Mouse (Mus musculus): ENCODE results near the gene Diaph2. TPM values are rescaled to one million over a fixed set of nuclear protein-coding genes. Genes with fewer than 3 reads are reported as not detected.
A peak's percentile ranks its signal among the peaks of the same experiment; 100 is the strongest.
"Not testable (repeated sequence)": the region's sequence is repeated elsewhere in the genome, so short reads cannot be mapped to it uniquely, and the experiment has no call there.

Diaph2 gene
- polyA plus RNA-seq, 1 experiment from 2014 or later: 3.8 TPM

DNA sequence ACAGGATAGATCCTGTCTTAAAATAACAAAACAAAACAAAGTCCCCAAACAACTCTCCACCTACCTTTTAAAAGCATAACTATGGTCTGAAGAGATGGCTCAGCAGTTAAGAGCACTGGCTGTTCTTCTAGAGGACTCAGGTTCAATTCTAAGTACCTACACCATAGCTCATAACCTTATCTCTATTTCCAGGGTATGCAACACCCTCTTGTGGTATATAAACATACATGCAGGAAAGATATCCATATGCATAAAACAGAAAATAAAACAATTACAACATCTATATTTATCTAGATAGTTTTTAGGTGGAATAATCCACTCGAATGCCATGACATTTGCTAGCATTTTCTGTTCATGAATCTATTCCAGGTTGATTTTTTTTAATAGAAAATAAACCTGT is 27.2 kb downstream of the Diaph2 start:
- Histone ChIP-seq H3K4me3 (ENCODE audit: low read depth, low read length) (no peak overlapping the region), H3K9ac (ENCODE audit: low read length) (no peak overlapping the region), H3K9me3 (ENCODE audit: control insufficient read depth, low read length) (no peaks in the 10 kb centered on the region), H3K4me1 (ENCODE audit: control insufficient read depth, insufficient read depth, low read length) (no peaks in the 10 kb centered on the region), H3K27ac (ENCODE audit: low read depth, low read length) (no peak overlapping the region), H3K36me3 (ENCODE audit: control insufficient read depth, insufficient read depth, low read length) (no peaks in the 10 kb centered on the region), H3K27me3 (ENCODE audit: control insufficient read depth, insufficient read depth, low read length) (no peaks in the 10 kb centered on the region), H3K4me2 (ENCODE audit: low read depth) (no peak overlapping the region)
- WGBS: 82% methylated on average over 1 of the region's 1 CpGs
- ATAC-seq (ENCODE audit: insufficient read depth, low FRiP score, low TSS enrichment) (no peak), DNase-seq (ENCODE audit: low spot score) (no peak)

DNA sequence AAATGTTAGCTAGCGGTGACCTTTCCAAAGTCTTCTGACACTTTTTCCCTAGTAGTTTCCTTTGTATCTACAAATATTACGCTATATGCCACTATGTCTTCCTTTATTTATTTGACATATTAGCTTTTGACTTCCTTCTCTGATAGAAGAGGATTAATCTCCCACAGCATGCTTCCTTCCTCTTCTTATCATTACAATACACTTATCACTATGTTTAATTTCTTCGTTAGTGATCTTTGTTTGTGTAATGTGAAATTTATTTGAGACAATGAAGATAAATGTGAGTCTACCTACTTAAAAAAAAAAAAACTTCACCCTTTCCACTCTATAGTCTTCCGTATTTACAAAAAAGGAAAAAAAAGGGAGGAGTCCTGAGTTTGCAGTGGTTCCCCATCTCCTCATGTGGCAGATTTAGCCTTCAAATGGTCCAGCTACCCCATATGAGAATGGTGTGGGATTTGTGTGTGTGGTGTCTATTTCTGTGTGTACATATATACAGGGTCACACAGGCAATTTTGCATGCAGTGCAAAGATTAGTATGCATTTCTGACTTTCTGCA is 27.9 kb downstream of the Diaph2 start:
- Histone ChIP-seq H3K27me3 (ENCODE audit: control insufficient read depth, insufficient read depth, low read length) (no peaks in the 10 kb centered on the region), H3K9ac (ENCODE audit: low read length) (no peak overlapping the region), H3K36me3 (ENCODE audit: control insufficient read depth, insufficient read depth, low read length) (no peaks in the 10 kb centered on the region), H3K9me3 (ENCODE audit: control insufficient read depth, low read length) (no peaks in the 10 kb centered on the region), H3K4me2 (ENCODE audit: low read depth) (no peak overlapping the region), H3K4me1 (ENCODE audit: control insufficient read depth, insufficient read depth, low read length) (no peaks in the 10 kb centered on the region), H3K4me3 (ENCODE audit: low read depth, low read length) (no peak overlapping the region), H3K27ac (ENCODE audit: low read depth, low read length) (no peak overlapping the region)
- DNase-seq (ENCODE audit: low spot score): no peak
- ATAC-seq (ENCODE audit: insufficient read depth, low FRiP score, low TSS enrichment): no peak
- 85% methylated on average over 4 of the region's 4 CpGs for WGBS

DNA sequence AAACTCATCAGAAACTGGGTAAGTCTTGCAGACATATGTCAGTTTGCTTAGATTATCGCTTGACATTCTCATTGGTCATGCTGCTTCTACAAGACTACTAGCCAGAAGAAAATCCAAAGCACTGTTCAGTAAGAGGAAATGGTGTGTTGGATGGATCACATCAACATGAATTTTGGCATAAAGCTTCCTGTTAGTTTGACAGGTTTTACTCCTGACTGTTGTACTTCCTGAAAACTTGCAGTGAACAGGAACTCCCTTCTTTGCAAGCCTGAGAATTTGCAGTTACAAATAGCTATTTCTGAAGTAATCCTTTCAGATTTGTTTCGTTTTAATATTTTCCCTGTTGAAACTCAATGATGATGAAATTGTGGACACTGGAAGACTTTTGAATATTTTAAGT is 32.3 kb downstream of the Diaph2 start:
- no peaks in the 10 kb centered on the region for H3K36me3 ChIP-seq (ENCODE audit: control insufficient read depth, insufficient read depth, low read length)
- H3K9ac ChIP-seq (ENCODE audit: low read length): no peak overlapping the region
- ATAC-seq (ENCODE audit: insufficient read depth, low FRiP score, low TSS enrichment) (no peak), DNase-seq (ENCODE audit: low spot score) (no peak)
- H3K4me1 ChIP-seq (ENCODE audit: control insufficient read depth, insufficient read depth, low read length): no peaks in the 10 kb centered on the region
- no peaks in the 10 kb centered on the region for H3K9me3 ChIP-seq (ENCODE audit: control insufficient read depth, low read length)
- no peak overlapping the region for H3K4me2 ChIP-seq (ENCODE audit: low read depth)
- 75% methylated on average over 2 of the region's 2 CpGs for WGBS
- H3K27ac ChIP-seq (ENCODE audit: low read depth, low read length): no peak overlapping the region
- no peaks in the 10 kb centered on the region for H3K27me3 ChIP-seq (ENCODE audit: control insufficient read depth, insufficient read depth, low read length)
- H3K4me3 ChIP-seq (ENCODE audit: low read depth, low read length): no peak overlapping the region

DNA sequence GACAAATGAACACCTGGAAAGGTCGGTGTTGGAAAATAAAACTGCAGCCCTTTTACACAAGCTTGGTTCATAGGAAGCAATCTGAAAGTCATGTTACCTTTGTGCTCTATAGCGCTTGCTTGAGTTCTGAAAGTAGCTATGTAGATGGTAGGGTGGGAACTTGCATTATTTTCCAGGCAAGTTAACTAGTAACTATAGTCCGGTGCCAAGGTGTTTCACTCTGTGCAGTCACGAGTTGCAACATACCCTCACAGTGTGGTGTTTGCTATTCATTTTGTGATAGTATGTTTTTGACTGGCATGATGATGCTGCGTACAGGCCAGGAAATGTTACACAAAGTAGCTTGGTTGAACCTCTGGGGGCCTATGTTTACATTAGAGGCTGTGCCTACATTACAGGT is 34.5 kb downstream of the Diaph2 start:
- Histone ChIP-seq H3K9me3 (ENCODE audit: control insufficient read depth, low read length) (no peaks in the 10 kb centered on the region), H3K4me3 (ENCODE audit: low read depth, low read length) (no peak overlapping the region), H3K36me3 (ENCODE audit: control insufficient read depth, insufficient read depth, low read length) (no peaks in the 10 kb centered on the region), H3K27me3 (ENCODE audit: control insufficient read depth, insufficient read depth, low read length) (no peaks in the 10 kb centered on the region), H3K4me2 (ENCODE audit: low read depth) (no peak overlapping the region), H3K9ac (ENCODE audit: low read length) (no peak overlapping the region), H3K4me1 (ENCODE audit: control insufficient read depth, insufficient read depth, low read length) (no peaks in the 10 kb centered on the region), H3K27ac (ENCODE audit: low read depth, low read length) (no peak overlapping the region)
- ATAC-seq (ENCODE audit: insufficient read depth, low FRiP score, low TSS enrichment) (no peak), DNase-seq (ENCODE audit: low spot score) (no peak)
- WGBS: 84% methylated on average over 5 of the region's 5 CpGs

DNA sequence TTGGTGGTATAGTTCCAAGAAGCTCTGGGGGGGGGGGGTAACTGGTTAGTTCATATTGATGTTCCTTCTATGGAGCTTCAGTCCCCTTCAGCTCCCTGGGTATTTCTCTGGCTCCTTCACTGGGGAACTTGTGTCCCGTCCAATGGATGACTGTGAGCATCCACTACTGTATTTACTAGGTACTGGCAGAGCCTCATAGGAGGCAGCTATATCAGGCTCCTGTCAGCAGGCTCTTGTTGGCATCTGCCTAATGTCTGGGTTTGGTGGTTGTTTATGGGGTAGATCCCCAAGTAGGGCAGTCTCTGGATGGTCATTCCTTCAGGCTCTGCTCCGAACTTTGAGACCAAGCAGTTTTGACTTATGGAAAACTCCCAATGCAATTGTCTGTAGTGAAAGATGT is 50.4 kb downstream of the Diaph2 start:
- H3K4me2 ChIP-seq (ENCODE audit: low read depth); H3K27me3 ChIP-seq (ENCODE audit: control insufficient read depth, insufficient read depth, low read length); DNase-seq (ENCODE audit: low spot score); H3K9ac ChIP-seq (ENCODE audit: low read length); H3K4me1 ChIP-seq (ENCODE audit: control insufficient read depth, insufficient read depth, low read length); H3K4me3 ChIP-seq (ENCODE audit: low read depth, low read length); ATAC-seq (ENCODE audit: insufficient read depth, low FRiP score, low TSS enrichment); H3K36me3 ChIP-seq (ENCODE audit: control insufficient read depth, insufficient read depth, low read length); H3K9me3 ChIP-seq (ENCODE audit: control insufficient read depth, low read length); H3K27ac ChIP-seq (ENCODE audit: low read depth, low read length): not testable (repeated sequence)
- WGBS: 82% methylated on average over 2 of the region's 2 CpGs

DNA sequence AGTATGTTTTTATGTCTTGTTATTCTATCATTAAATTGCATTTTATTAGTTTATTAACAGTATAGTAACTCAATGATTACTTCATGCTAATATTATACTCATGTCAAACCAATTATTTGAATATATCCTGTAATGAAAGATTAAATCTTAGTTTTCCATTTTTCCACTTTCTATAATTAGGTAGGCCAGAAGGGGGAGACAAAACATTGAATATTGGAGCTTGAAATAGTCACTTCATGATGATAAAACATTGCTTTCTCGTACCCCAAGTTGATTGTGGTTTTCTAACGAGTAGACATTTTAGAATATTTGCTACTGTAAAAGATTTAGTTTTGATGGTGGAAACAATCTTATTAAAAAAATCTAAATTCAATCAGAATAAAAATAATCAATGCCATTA is 82.4 kb downstream of the Diaph2 start:
- no peak for ATAC-seq (ENCODE audit: insufficient read depth, low FRiP score, low TSS enrichment)
- H3K4me2 ChIP-seq (ENCODE audit: low read depth): no peak overlapping the region
- H3K36me3 ChIP-seq (ENCODE audit: control insufficient read depth, insufficient read depth, low read length): no peaks in the 10 kb centered on the region
- H3K9me3 ChIP-seq (ENCODE audit: control insufficient read depth, low read length): no peaks in the 10 kb centered on the region
- H3K9ac ChIP-seq (ENCODE audit: low read length): no peak overlapping the region
- no peaks in the 10 kb centered on the region for H3K27me3 ChIP-seq (ENCODE audit: control insufficient read depth, insufficient read depth, low read length)
- no peak for DNase-seq (ENCODE audit: low spot score)
- no peak overlapping the region for H3K27ac ChIP-seq (ENCODE audit: low read depth, low read length)
- H3K4me3 ChIP-seq (ENCODE audit: low read depth, low read length): no peak overlapping the region
- WGBS: 75% methylated on average over 2 of the region's 2 CpGs
- H3K4me1 ChIP-seq (ENCODE audit: control insufficient read depth, insufficient read depth, low read length): no peaks in the 10 kb centered on the region

DNA sequence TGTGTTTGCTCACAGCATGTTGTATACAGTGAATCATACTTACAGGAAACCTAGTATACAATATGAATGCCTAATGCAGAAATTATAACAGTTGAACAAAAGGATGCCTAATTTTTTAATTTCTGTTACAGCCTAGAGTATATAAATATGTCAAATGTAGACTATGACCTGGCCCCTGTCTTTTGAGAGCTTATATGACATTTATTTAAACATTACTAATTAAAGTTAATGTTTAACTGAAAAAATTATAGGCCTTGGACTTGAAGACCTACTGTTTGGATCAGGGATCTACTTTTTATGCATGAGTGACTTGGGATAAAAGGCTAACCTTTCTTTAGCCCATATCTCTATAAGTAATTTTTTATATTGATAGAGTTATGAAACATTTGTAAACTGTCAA is 84.3 kb downstream of the Diaph2 start:
- Histone ChIP-seq H3K4me2 (ENCODE audit: low read depth) (no peak overlapping the region), H3K4me3 (ENCODE audit: low read depth, low read length) (no peak overlapping the region), H3K27ac (ENCODE audit: low read depth, low read length) (no peak overlapping the region), H3K4me1 (ENCODE audit: control insufficient read depth, insufficient read depth, low read length) (no peaks in the 10 kb centered on the region), H3K9me3 (ENCODE audit: control insufficient read depth, low read length) (no peaks in the 10 kb centered on the region), H3K27me3 (ENCODE audit: control insufficient read depth, insufficient read depth, low read length) (no peaks in the 10 kb centered on the region), H3K9ac (ENCODE audit: low read length) (no peak overlapping the region), H3K36me3 (ENCODE audit: control insufficient read depth, insufficient read depth, low read length) (no peaks in the 10 kb centered on the region)
- DNase-seq (ENCODE audit: low spot score) (no peak), ATAC-seq (ENCODE audit: insufficient read depth, low FRiP score, low TSS enrichment) (no peak)

DNA sequence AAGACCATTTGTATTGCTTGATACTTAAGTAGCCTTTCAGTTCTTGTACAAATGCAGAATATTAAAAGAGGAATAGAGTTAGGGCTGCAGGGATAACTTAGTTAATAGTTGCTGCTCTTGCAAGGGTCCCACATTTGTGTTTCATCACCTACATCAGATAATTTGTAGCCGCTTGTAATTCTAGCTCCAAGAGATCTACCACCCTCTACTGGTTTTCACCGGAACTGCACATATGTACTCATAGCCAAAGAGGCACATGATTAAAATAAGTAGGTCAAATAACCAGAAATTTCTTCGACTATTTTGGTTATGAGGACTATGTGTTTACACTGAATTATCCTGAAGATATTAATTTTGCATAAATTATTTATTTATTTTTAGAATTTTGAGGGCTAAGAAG is 134.9 kb downstream of the Diaph2 start:
- Histone ChIP-seq H3K9me3 (ENCODE audit: control insufficient read depth, low read length) (no peaks in the 10 kb centered on the region), H3K36me3 (ENCODE audit: control insufficient read depth, insufficient read depth, low read length) (no peaks in the 10 kb centered on the region), H3K4me2 (ENCODE audit: low read depth) (no peak overlapping the region), H3K9ac (ENCODE audit: low read length) (no peak overlapping the region), H3K27me3 (ENCODE audit: control insufficient read depth, insufficient read depth, low read length) (no peaks in the 10 kb centered on the region), H3K4me1 (ENCODE audit: control insufficient read depth, insufficient read depth, low read length) (no peaks in the 10 kb centered on the region), H3K4me3 (ENCODE audit: low read depth, low read length) (no peak overlapping the region), H3K27ac (ENCODE audit: low read depth, low read length) (no peak overlapping the region)
- ATAC-seq (ENCODE audit: insufficient read depth, low FRiP score, low TSS enrichment) (no peak), DNase-seq (ENCODE audit: low spot score) (peak; percentile 9)
- WGBS: 19% methylated on average over 3 of the region's 3 CpGs

DNA sequence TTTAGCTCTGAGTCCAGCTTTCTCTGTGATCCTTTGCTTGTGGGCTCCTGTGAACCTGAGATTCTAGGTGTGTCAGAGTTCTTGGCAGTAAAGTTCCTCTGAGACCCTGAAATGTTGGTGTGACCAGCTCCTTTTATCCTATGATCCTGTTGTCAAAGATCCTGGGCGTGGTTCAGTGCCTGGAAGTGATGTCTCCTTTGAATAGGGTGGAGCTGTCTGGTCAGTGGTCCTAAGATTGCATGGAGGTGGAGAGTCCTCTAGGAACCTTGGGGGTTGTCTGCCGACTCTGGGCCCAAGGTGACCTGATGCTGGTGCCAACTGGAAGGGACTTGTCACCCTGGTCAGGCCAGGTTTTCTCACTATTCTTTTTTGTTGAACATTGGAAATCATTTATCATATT is 176.3 kb downstream of the Diaph2 start:
- Histone ChIP-seq H3K4me1 (ENCODE audit: control insufficient read depth, insufficient read depth, low read length) (no peaks in the 10 kb centered on the region), H3K27ac (ENCODE audit: low read depth, low read length) (no peak overlapping the region), H3K9ac (ENCODE audit: low read length) (no peak overlapping the region), H3K27me3 (ENCODE audit: control insufficient read depth, insufficient read depth, low read length) (no peaks in the 10 kb centered on the region), H3K36me3 (ENCODE audit: control insufficient read depth, insufficient read depth, low read length) (no peaks in the 10 kb centered on the region), H3K4me2 (ENCODE audit: low read depth) (no peak overlapping the region), H3K9me3 (ENCODE audit: control insufficient read depth, low read length) (no peaks in the 10 kb centered on the region), H3K4me3 (ENCODE audit: low read depth, low read length) (no peak overlapping the region)
- no peak for DNase-seq (ENCODE audit: low spot score)
- ATAC-seq (ENCODE audit: insufficient read depth, low FRiP score, low TSS enrichment): no peak
- WGBS: 83% methylated on average over 2 of the region's 2 CpGs

All from neural tube, embryonic 11.5 days (tissue).